Mouse (Mus musculus): ENCODE results near the gene Tcf25. TPM values are rescaled to one million over a fixed set of nuclear protein-coding genes. Genes with fewer than 3 reads are reported as not detected.

Tcf25 gene
- polyA plus RNA-seq, 1 experiment from 2014 or later, result 394 TPM

DNA sequence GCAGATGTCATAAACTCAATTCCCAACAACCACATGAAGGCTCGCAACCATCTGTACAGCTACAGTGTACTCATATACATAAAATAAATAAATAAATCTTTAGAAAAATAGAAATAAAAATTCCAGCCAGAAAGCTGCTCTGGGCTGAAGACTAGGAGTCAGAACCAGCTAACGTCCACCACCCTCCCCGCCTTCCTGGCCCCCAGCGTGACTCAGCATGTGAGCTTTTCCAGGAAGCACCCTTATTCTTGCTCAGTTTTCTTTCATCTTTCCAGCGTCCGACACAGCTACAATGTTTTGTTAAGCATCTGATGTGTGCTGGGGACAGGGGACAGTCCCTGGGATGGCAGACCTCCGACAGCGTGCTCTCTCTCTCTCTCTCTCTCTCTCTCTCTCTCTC lies 28.4 kb upstream of the Tcf25 start:
- Histone ChIP-seq H3K4me3 (ENCODE audit: low read depth, low read length) (no peak overlapping the region), H3K36me3 (ENCODE audit: control insufficient read depth, insufficient read depth, low read length) (peaks cover 7% of the 10 kb centered on the region; the same call in 1 of the 2 replicates), H3K4me2 (ENCODE audit: low read length) (no peak overlapping the region), H3K9ac (ENCODE audit: low read depth, low read length) (no peak overlapping the region), H3K27ac (ENCODE audit: low read length) (no peak overlapping the region), H3K9me3 (replicated peaks; ENCODE audit: control insufficient read depth, low read length, poor library complexity, severe bottlenecking) (no peaks in the 10 kb centered on the region), H3K27me3 (ENCODE audit: control insufficient read depth, insufficient read depth, low read depth, low read length) (no peaks in the 10 kb centered on the region), H3K4me1 (ENCODE audit: control insufficient read depth, insufficient read depth, low read length) (no peaks in the 10 kb centered on the region)
- ATAC-seq, result no peak
- WGBS, result 87% methylated on average over 8 of the region's 8 CpGs

DNA sequence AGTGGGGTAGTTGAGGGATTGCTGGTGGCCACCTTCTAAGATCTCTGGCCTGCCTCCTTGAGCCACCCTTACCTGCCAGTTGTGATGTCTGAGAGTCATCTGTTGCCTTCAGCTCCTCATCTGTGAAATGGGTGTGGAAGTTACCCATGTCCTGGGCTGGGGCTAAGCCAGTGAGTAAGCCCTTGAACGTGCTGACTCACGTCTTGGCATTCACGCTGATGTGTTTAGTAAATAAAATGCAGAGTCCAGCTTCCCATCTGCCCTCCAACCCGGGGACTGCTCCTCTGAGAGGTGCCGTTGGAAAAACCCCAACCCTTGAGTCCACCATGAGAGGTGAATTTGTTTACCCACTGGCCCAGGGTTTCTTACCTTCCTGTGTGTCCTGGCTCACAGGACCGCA lies 27.7 kb upstream of the Tcf25 start:
- Histone ChIP-seq H3K4me2 (ENCODE audit: low read length) (no peak overlapping the region), H3K4me1 (ENCODE audit: control insufficient read depth, insufficient read depth, low read length) (no peaks in the 10 kb centered on the region), H3K4me3 (ENCODE audit: low read depth, low read length) (no peak overlapping the region), H3K27ac (ENCODE audit: low read length) (no peak overlapping the region), H3K27me3 (ENCODE audit: control insufficient read depth, insufficient read depth, low read depth, low read length) (no peaks in the 10 kb centered on the region), H3K36me3 (ENCODE audit: control insufficient read depth, insufficient read depth, low read length) (peaks cover 7% of the 10 kb centered on the region; the same call in 1 of the 2 replicates), H3K9me3 (replicated peaks; ENCODE audit: control insufficient read depth, low read length, poor library complexity, severe bottlenecking) (no peaks in the 10 kb centered on the region), H3K9ac (ENCODE audit: low read depth, low read length) (no peak overlapping the region)
- 92% methylated on average over 6 of the region's 6 CpGs for WGBS
- ATAC-seq, result no peak

DNA sequence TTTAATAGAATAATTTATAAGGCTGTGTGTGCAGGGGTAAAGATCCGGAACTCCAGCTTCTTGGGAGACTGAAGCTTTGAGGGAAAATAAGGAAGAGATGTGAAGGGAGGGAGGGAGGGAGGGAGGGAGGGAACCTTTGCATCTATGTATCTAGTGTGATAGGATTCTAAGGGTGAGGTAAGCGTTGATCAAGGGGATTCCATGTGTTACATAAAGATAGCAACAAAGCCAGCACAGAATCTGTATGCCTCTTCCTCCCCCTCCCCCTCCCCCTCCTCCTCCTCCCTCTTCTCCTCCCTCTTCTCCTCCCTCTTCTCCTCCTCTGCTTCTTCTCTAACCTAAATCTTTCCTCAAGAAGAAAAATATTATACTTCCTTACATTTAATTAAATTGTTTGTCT lies 26.3 kb upstream of the Tcf25 start:
- no peaks in the 10 kb centered on the region for H3K4me1 ChIP-seq (ENCODE audit: control insufficient read depth, insufficient read depth, low read length)
- no peak overlapping the region for H3K4me2 ChIP-seq (ENCODE audit: low read length)
- no peak for ATAC-seq
- peaks cover 5% of the 10 kb centered on the region; the same call in 1 of the 2 replicates for H3K36me3 ChIP-seq (ENCODE audit: control insufficient read depth, insufficient read depth, low read length)
- WGBS, result 83% methylated on average over 2 of the region's 2 CpGs
- no peak overlapping the region for H3K4me3 ChIP-seq (ENCODE audit: low read depth, low read length)
- H3K27ac ChIP-seq (ENCODE audit: low read length), result no peak overlapping the region
- H3K9ac ChIP-seq (ENCODE audit: low read depth, low read length), result no peak overlapping the region
- H3K9me3 ChIP-seq (replicated peaks; ENCODE audit: control insufficient read depth, low read length, poor library complexity, severe bottlenecking), result no peaks in the 10 kb centered on the region
- H3K27me3 ChIP-seq (ENCODE audit: control insufficient read depth, insufficient read depth, low read depth, low read length), result no peaks in the 10 kb centered on the region

DNA sequence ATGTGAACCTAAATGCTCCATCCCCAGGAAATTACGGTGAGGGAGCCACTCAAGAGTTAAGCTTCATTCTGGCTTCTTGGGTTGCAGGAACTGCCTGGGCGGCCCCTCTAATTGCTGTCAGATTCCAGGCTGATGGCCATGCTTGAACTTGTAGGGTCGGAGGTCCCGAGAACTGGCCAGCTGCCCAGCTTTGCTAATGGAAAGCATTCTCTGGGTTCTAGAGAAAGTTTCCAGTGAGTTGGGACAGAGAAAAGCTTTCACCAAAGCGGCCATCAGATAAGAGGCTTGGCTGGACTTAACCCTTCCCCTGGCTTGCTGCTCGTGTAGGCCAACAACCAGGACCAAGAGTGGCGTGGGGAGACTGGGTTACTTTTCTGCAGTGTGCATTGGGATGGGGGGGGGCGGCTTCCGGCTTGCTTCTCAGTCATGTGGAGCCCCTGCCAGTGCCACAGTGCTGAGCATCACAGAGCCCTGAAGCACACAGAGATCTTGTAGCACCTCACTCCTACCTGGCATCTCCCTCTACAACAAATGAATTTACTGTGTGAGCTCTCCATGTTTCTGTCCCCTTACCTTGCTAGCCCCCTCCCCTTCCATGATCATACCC lies 25.2 kb upstream of the Tcf25 start:
- no peak overlapping the region for H3K4me2 ChIP-seq (ENCODE audit: low read length)
- WGBS, result 70% methylated on average over 9 of the region's 9 CpGs
- no peaks in the 10 kb centered on the region for H3K9me3 ChIP-seq (replicated peaks; ENCODE audit: control insufficient read depth, low read length, poor library complexity, severe bottlenecking)
- H3K4me3 ChIP-seq (ENCODE audit: low read depth, low read length), result no peak overlapping the region
- no peaks in the 10 kb centered on the region for H3K4me1 ChIP-seq (ENCODE audit: control insufficient read depth, insufficient read depth, low read length)
- no peak for ATAC-seq
- no peaks in the 10 kb centered on the region for H3K27me3 ChIP-seq (ENCODE audit: control insufficient read depth, insufficient read depth, low read depth, low read length)
- H3K27ac ChIP-seq (ENCODE audit: low read length), result no peak overlapping the region
- peaks cover 5% of the 10 kb centered on the region; the same call in 1 of the 2 replicates for H3K36me3 ChIP-seq (ENCODE audit: control insufficient read depth, insufficient read depth, low read length)
- H3K9ac ChIP-seq (ENCODE audit: low read depth, low read length), result no peak overlapping the region

DNA sequence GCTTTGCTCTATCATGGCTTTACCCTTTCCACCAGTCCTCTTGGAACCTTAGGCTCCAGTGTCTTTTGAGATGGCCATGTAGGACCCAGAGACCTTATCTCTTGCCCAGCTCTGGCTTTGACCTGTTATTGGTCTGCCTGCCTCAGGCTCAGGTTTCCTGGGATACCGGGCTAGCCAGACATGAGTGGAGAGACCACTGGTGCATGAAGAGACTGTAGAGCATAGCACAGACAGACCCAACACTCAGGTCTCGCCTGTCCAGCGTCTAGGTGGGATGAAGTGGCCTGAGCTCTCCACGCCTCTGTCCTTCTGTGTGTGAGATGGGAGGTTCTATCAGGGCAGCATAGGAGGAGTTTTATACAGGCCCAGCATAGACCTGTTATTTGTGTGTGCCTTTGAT lies 24.5 kb upstream of the Tcf25 start:
- Histone ChIP-seq H3K4me1 (ENCODE audit: control insufficient read depth, insufficient read depth, low read length) (no peaks in the 10 kb centered on the region), H3K36me3 (ENCODE audit: control insufficient read depth, insufficient read depth, low read length) (peaks cover 5% of the 10 kb centered on the region; the same call in 1 of the 2 replicates), H3K27me3 (ENCODE audit: control insufficient read depth, insufficient read depth, low read depth, low read length) (no peaks in the 10 kb centered on the region), H3K4me2 (ENCODE audit: low read length) (no peak overlapping the region), H3K9me3 (replicated peaks; ENCODE audit: control insufficient read depth, low read length, poor library complexity, severe bottlenecking) (no peaks in the 10 kb centered on the region), H3K9ac (ENCODE audit: low read depth, low read length) (no peak overlapping the region), H3K27ac (ENCODE audit: low read length) (no peak overlapping the region), H3K4me3 (ENCODE audit: low read depth, low read length) (no peak overlapping the region)
- WGBS, result 72% methylated on average over 4 of the region's 4 CpGs
- ATAC-seq, result no peak

DNA sequence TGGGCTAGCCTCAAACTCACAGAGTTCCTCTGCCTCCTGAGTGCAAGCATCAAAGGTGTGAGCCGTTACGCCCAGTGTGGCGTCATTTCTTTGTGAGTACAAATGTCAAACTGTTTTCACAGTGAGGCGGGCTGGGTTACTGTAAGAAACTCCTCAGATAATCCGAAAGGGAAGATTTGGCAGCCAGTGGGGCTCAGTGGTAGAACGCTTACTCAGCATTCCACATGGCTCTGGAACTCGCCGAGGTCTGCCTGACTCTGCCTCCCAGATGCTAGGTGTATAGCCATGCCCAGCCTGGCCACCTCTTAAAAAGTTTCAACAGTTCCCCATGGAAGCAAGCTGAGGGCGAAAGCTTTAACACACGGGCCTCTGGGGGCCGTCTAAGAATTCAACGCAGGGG lies 21.4 kb upstream of the Tcf25 start:
- Histone ChIP-seq H3K9me3 (replicated peaks; ENCODE audit: control insufficient read depth, low read length, poor library complexity, severe bottlenecking) (no peaks in the 10 kb centered on the region), H3K27ac (ENCODE audit: low read length) (no peak overlapping the region), H3K4me2 (ENCODE audit: low read length) (no peak overlapping the region), H3K4me3 (ENCODE audit: low read depth, low read length) (no peak overlapping the region), H3K9ac (ENCODE audit: low read depth, low read length) (no peak overlapping the region), H3K4me1 (ENCODE audit: control insufficient read depth, insufficient read depth, low read length) (no peaks in the 10 kb centered on the region), H3K36me3 (ENCODE audit: control insufficient read depth, insufficient read depth, low read length) (peaks cover 5% of the 10 kb centered on the region; the same call in 1 of the 2 replicates), H3K27me3 (ENCODE audit: control insufficient read depth, insufficient read depth, low read depth, low read length) (no peaks in the 10 kb centered on the region)
- ATAC-seq, result no peak
- 82% methylated on average over 12 of the region's 12 CpGs for WGBS

DNA sequence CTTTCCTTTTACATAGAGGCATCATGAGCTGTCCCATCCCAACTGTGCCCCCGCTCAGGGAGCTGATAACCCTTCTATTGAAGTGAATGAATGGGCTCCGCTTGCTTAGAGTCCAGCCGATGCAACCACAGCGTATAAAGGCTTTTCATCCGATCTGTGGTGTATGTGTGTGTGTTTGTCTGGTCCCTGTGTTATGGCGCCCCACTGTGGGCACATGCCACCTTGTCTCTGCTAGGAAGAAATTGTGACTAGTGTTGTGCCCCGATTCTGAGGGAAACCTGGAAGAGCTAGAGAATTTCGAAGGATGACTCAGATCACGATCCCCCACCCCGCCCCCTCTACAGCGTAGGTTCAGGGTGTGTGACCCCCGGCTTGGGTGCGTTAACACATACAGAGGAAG lies 20.8 kb upstream of the Tcf25 start:
- H3K27ac ChIP-seq (ENCODE audit: low read length), result no peak overlapping the region
- H3K9ac ChIP-seq (ENCODE audit: low read depth, low read length), result no peak overlapping the region
- H3K27me3 ChIP-seq (ENCODE audit: control insufficient read depth, insufficient read depth, low read depth, low read length), result no peaks in the 10 kb centered on the region
- peaks cover 3% of the 10 kb centered on the region; the same call in 1 of the 2 replicates for H3K36me3 ChIP-seq (ENCODE audit: control insufficient read depth, insufficient read depth, low read length)
- no peak overlapping the region for H3K4me3 ChIP-seq (ENCODE audit: low read depth, low read length)
- 35% methylated on average over 13 of the region's 13 CpGs for WGBS
- H3K4me2 ChIP-seq (ENCODE audit: low read length), result no peak overlapping the region
- H3K4me1 ChIP-seq (ENCODE audit: control insufficient read depth, insufficient read depth, low read length), result no peaks in the 10 kb centered on the region
- no peaks in the 10 kb centered on the region for H3K9me3 ChIP-seq (replicated peaks; ENCODE audit: control insufficient read depth, low read length, poor library complexity, severe bottlenecking)
- no peak for ATAC-seq

DNA sequence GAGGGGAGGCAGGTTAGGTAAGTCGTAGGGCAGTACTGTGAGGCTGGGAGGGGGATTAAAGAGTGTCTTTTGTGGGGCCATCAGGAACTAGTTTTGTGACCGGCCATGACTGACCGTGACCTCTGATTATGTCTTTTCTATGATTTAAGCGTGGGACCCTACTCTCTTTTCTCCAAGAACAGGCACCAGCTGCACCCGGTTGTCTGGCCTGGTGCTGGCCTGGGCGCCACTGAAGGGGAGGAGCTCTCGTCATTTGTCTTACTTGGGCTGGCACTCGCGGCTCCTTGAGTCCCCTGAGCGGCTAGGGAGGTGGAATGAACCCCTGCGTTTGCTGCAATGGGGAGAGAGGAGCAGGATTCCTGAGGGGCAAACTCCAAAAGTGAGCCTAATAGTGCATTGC lies 20.3 kb upstream of the Tcf25 start:
- no peaks in the 10 kb centered on the region; the same call in 1 of the 2 replicates for H3K36me3 ChIP-seq (ENCODE audit: control insufficient read depth, insufficient read depth, low read length)
- H3K4me3 ChIP-seq (ENCODE audit: low read depth, low read length), result no peak overlapping the region
- H3K9me3 ChIP-seq (replicated peaks; ENCODE audit: control insufficient read depth, low read length, poor library complexity, severe bottlenecking), result no peaks in the 10 kb centered on the region
- no peaks in the 10 kb centered on the region for H3K27me3 ChIP-seq (ENCODE audit: control insufficient read depth, insufficient read depth, low read depth, low read length)
- ATAC-seq, result no peak
- 46% methylated on average over 11 of the region's 11 CpGs for WGBS
- no peak overlapping the region for H3K27ac ChIP-seq (ENCODE audit: low read length)
- H3K4me2 ChIP-seq (ENCODE audit: low read length), result no peak overlapping the region
- H3K4me1 ChIP-seq (ENCODE audit: control insufficient read depth, insufficient read depth, low read length), result no peaks in the 10 kb centered on the region
- no peak overlapping the region for H3K9ac ChIP-seq (ENCODE audit: low read depth, low read length)

DNA sequence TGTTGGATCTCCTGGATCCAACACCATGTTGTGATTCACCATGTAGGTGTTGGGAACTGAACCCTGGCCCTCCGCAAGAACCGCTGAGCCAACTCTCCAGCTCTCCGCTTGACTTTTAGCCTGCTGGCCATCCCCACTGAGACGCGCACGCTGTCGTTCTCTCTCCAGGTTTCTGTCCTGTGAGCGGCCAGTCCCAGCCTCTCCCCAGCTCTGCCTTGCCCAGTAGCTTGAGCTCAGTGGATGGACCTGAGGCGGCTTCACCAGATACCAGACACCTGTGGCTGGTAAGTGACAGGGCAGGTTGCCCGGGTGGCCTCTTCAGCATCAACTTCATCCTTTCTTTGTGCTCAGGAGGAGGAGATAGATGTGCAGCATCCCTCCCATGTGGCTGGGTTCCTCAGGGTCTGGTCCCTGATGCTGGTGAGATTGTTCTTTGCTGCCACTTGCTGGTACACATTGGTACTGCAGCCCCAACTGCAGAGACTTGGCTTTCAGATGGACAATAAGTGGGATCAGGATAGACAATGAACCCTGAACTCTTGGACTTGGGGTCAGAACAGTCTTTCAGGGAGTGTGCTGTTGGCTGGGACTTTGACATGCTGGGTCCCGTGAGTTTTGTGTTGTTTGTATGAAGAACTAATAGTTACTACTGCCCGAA lies 12.3 kb upstream of the Tcf25 start:
- Histone ChIP-seq H3K27me3 (ENCODE audit: control insufficient read depth, insufficient read depth, low read depth, low read length) (no peaks in the 10 kb centered on the region), H3K4me2 (ENCODE audit: low read length) (no peak overlapping the region), H3K36me3 (ENCODE audit: control insufficient read depth, insufficient read depth, low read length) (peaks cover 32% of the 10 kb centered on the region), H3K27ac (ENCODE audit: low read length) (peak overlapping the region; percentile 51), H3K4me1 (ENCODE audit: control insufficient read depth, insufficient read depth, low read length) (no peaks in the 10 kb centered on the region), H3K9ac (ENCODE audit: low read depth, low read length) (no peak overlapping the region), H3K9me3 (replicated peaks; ENCODE audit: control insufficient read depth, low read length, poor library complexity, severe bottlenecking) (no peaks in the 10 kb centered on the region), H3K4me3 (ENCODE audit: low read depth, low read length) (no peak overlapping the region)
- ATAC-seq, result peak; percentile 64; the same call in 1 of the 2 replicates
- 38% methylated on average over 12 of the region's 12 CpGs for WGBS

All from midbrain, embryonic 16.5 days (tissue).